In the genomic region with DNA sequence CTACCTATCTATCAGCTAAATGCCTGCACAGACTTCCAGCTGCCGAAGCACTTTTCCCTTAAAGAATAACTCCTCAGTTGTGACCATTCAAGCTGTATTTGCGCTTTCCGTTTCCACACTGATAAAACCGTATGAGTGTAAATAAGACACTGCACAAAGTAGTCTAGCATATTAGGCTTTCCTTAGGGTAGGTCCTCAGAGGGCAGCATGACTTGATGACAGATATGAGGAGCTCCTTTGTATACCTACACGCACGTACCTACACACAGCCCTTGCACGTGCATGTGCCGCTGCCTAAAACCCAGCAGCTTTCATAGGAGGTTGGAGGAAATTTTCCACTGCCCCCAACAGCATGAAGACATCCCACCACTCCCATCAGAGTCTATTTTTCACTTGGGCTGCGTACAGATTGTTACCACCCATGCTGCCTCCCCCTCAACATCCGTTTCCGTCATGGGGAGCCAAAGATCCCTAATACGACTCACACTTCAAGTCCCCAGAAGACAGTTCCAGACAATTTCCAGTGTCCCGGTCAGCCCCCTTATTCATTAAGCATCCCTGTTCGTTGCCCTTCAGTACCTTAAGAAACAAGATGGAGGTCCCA, we compare ENCODE assay signal across 15 mouse cellular contexts. TPM values are rescaled to one million over a fixed set of nuclear protein-coding genes. Genes with fewer than 3 reads are reported as not detected.
A peak's percentile ranks its signal among the peaks of the same experiment; 100 is the strongest.
DNase-seq lines count a peak whose midpoint lies in the region; ATAC-seq and TF ChIP-seq lines count a peak whose summit lies in the region.
"Had no signal": no experiment of that assay in that cellular context is flagged by ENCODE, and none has a peak within 500 bp of the region (broad histone marks: within the 10 kb centered on the region; RNA-seq: fewer than 3 reads in every experiment).

No protein-coding gene starts in this region.

- no peak overlapping the region for H3K9ac ChIP-seq in stomach, postnatal 0 days (ENCODE audit: low read length)
- H3K9ac ChIP-seq: kidney, embryonic 15.5 days; liver, embryonic 15.5 days; midbrain, embryonic 15.5 days had no signal

- no peaks in the 10 kb centered on the region for H3K4me1 ChIP-seq in stomach, postnatal 0 days (replicated peaks; ENCODE audit: control insufficient read depth, insufficient read depth)
- H3K4me1 ChIP-seq: liver, embryonic 15.5 days had no signal

- 62% methylated on average over 14 of the region's 14 CpGs for WGBS in stomach, postnatal 0 days

- TF ChIP-seq CTCF in stomach, postnatal 0 days (IDR thresholded peaks at IDR 0.05; ENCODE audit: low read depth): no peak

- no peaks in the 10 kb centered on the region for H3K36me3 ChIP-seq in stomach, postnatal 0 days (ENCODE audit: control insufficient read depth, insufficient read depth, low read length)
- H3K36me3 ChIP-seq: kidney, embryonic 15.5 days; liver, embryonic 15.5 days; midbrain, embryonic 15.5 days had no signal

- no peak overlapping the region for H3K4me3 ChIP-seq in stomach, postnatal 0 days (ENCODE audit: low read depth, low read length)
- H3K4me3 ChIP-seq: kidney, embryonic 15.5 days; liver, embryonic 15.5 days; midbrain, embryonic 15.5 days had no signal

- H3K4me2 ChIP-seq in stomach, postnatal 0 days (replicated peaks; ENCODE audit: low read depth): peak overlapping the region; percentile 23; the same call in 1 of the 2 replicates
- H3K4me2 ChIP-seq: heart, embryonic 11.5 days; kidney, embryonic 15.5 days; liver, embryonic 15.5 days; midbrain, embryonic 15.5 days had no signal

- DNase-seq in layer of hippocampus, adult 11-12 months (ENCODE audit: low spot score): peak; percentile 65
- no peak for DNase-seq in layer of hippocampus, postnatal 25 days (ENCODE audit: extremely low spot score in 1 of 2, low spot score in 1 of 2)
- peak; percentile 52 for DNase-seq in right cerebral cortex, adult 18-20 months
- no peak for DNase-seq in right cerebral cortex, postnatal 4 days
- peak; percentile 77 for DNase-seq in layer of hippocampus, adult 9-11 months
- peak; percentile 31 for DNase-seq in stomach, postnatal 0 days (ENCODE audit: low spot score)
- no peak for DNase-seq in testis, postnatal 14 days (ENCODE audit: low spot score)
- DNase-seq: adrenal gland, postnatal 10 days; thymus, postnatal 14 days had no signal

- ATAC-seq in stomach, postnatal 0 days (ENCODE audit: low FRiP score, low TSS enrichment): peak; percentile 48; the same call in 1 of the 2 replicates
- ATAC-seq in CD4-positive, CD25-positive, alpha-beta regulatory T cell, adult 4 months: no peak
- ATAC-seq: inflammation-experienced regulatory T-cells, adult 6 months; midbrain, embryonic 15.5 days had no signal

- no peaks in the 10 kb centered on the region for H3K9me3 ChIP-seq in stomach, postnatal 0 days (ENCODE audit: control insufficient read depth, low read length)
- H3K9me3 ChIP-seq: kidney, embryonic 15.5 days; liver, embryonic 15.5 days; midbrain, embryonic 15.5 days had no signal

- H3K27ac ChIP-seq in stomach, postnatal 0 days (replicated peaks): no peak overlapping the region
- H3K27ac ChIP-seq: kidney, embryonic 15.5 days; liver, embryonic 15.5 days; midbrain, embryonic 15.5 days had no signal

- no peak for TF ChIP-seq EP300 in stomach, postnatal 0 days (optimal IDR thresholded peaks at IDR 0.05)

- no peaks in the 10 kb centered on the region for H3K27me3 ChIP-seq in stomach, postnatal 0 days (ENCODE audit: control insufficient read depth, insufficient read depth, low read length)
- H3K27me3 ChIP-seq: kidney, embryonic 15.5 days; liver, embryonic 15.5 days; midbrain, embryonic 15.5 days had no signal

RNA-seq across cellular contexts. Expression of a gene that starts 41.4 kb away (rescaled TPM):
- total RNA-seq in layer of hippocampus, postnatal 25 days (2021): 100 to 1,000 TPM; 166 to 204 TPM
- 6.8 and 8.0 TPM in 2 replicates for polyA plus RNA-seq in stomach, postnatal 0 days (2015; fragmentation: Nextera tagmentation; extraction: Ambion mirVana)
- polyA plus RNA-seq in CD4-positive, CD25-positive, alpha-beta regulatory T cell, adult 4 months (2017; shearing (Covaris generic)): under 1 TPM; 0.19 to 0.29 TPM
- polyA plus RNA-seq: inflammation-experienced regulatory T-cells, adult 6 months had no signal

Comparison
In these comparisons a context has a peak if more than half of its experiments do, and no peak if none do; other contexts are left out.
1. DNase-seq: peak in layer of hippocampus, adult 11-12 months (single experiment), right cerebral cortex, adult 18-20 months (single experiment), layer of hippocampus, adult 9-11 months (single experiment) and stomach, postnatal 0 days (single experiment); none in layer of hippocampus, postnatal 25 days (0 of 2), right cerebral cortex, postnatal 4 days (single experiment) and testis, postnatal 14 days (single experiment).